Mouse (Mus musculus): ENCODE measurements around the gene Rfx2. TPM values are rescaled to one million over a fixed set of nuclear protein-coding genes. Genes with fewer than 3 reads are reported as not detected.
A peak's percentile ranks its signal among the peaks of the same experiment; 100 is the strongest.

Rfx2 gene
- polyA plus RNA-seq, 1 experiment from 2014 or later: 13.6 TPM

DNA sequence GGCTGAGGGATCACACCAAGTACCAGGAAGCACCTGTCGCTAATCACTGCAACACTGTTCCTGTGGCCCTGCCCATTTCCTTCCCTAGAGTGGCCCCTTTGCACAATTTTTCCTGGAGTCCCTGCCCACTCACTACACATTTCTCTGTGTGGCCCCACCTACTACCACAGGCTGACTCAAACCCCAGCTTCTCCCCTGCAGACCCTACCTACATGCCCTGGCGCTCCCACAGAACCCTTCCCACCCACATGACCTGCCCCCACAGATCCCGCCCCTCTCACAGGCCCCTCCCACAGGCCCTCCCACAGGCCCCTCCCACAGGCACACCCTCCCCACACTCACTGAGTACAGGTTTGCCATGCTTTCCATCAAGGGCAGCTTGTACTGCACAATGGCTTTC lies 30.4 kb upstream of the Rfx2 start:
- Histone ChIP-seq H3K36me3 (no peaks in the 10 kb centered on the region), H3K27ac (no peak overlapping the region), H3K9ac (no peak overlapping the region), H3K4me2 (no peak overlapping the region), H3K9me3 (replicated peaks) (no peaks in the 10 kb centered on the region), H3K4me1 (peaks cover 7% of the 10 kb centered on the region), H3K27me3 (replicated peaks) (0 out of 2 replicates have a peak, but pooled peaks cover 3% of the 10 kb centered on the region), H3K4me3 (no peak overlapping the region)
- 9% methylated on average over 3 of the region's 3 CpGs for WGBS (ENCODE audit: insufficient replicate concordance)
- ATAC-seq: peak; percentile 71

DNA sequence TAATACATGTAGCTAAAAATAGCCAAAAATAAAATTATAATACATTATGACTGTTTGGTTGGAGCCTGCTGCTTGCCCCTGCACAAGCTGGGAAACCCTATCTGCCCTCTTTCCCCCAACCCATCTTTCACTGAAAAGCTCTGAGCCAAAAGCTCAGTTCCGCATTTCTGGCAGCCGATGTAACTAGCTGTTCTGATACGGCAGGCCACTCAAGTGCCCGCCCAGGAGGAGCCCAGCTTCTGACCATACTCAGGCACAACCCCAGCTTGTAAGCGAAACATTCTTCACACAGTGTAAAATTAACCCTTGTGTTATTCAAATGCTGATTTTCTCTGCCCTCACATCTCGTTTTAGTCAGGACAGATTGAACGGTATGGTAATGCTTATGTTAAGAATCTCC lies 28.1 kb upstream of the Rfx2 start:
- no peak overlapping the region for H3K27ac ChIP-seq
- H3K4me3 ChIP-seq: no peak overlapping the region
- H3K9ac ChIP-seq: no peak overlapping the region
- ATAC-seq: no peak
- peaks cover under 1% of the 10 kb centered on the region; the same call in 1 of the 2 replicates for H3K27me3 ChIP-seq (replicated peaks)
- no peaks in the 10 kb centered on the region for H3K9me3 ChIP-seq (replicated peaks)
- no peak overlapping the region for H3K4me2 ChIP-seq
- WGBS (ENCODE audit: insufficient replicate concordance): 46% methylated on average over 7 of the region's 7 CpGs
- H3K4me1 ChIP-seq: peaks cover 12% of the 10 kb centered on the region
- no peaks in the 10 kb centered on the region for H3K36me3 ChIP-seq

DNA sequence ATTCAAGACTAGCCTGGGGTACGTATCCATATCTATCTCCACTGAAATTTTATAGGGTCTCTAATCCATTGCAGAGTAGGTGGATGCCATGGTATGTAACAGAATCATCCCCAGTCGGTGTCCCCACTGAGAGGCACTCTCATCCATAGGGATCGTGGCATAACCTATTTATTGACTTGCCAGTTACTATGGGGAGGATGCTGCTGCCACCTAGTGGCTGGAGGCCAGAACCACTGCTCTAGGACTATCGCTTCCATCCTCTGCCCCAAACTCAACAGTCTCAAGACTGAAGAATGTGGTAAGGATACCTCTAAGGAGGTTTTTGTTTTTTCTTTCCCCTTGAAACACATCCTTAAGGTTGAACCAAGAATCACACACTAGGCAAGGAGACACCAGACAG lies 27.4 kb upstream of the Rfx2 start:
- H3K27ac ChIP-seq: no peak overlapping the region
- peaks cover 5% of the 10 kb centered on the region; the same call in 1 of the 2 replicates for H3K27me3 ChIP-seq (replicated peaks)
- H3K4me2 ChIP-seq: no peak overlapping the region
- H3K4me1 ChIP-seq: peaks cover 12% of the 10 kb centered on the region
- H3K9ac ChIP-seq: no peak overlapping the region
- H3K36me3 ChIP-seq: no peaks in the 10 kb centered on the region
- no peak for ATAC-seq
- H3K9me3 ChIP-seq (replicated peaks): no peaks in the 10 kb centered on the region
- WGBS (ENCODE audit: insufficient replicate concordance): 46% methylated on average over 4 of the region's 4 CpGs
- no peak overlapping the region for H3K4me3 ChIP-seq

DNA sequence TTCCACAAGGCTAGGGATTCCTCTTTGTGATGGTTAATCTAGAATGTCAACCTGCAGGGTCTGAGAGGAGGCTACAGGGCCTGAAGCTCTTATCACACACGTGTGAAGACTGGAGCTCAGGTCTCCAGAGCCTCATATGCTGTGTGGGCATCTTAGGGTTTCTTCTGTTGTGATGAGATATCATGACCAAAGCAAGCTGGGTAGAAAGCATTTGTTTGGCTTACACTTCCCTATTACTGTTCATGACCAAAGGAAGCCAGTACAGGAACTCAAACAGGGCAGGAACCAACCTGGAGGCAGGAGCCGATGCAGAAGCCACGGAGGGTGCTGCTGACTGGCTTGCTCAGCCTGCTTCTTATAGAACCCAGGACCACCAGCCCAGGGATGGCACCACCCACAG lies 24.6 kb upstream of the Rfx2 start:
- H3K4me3 ChIP-seq: no peak overlapping the region
- H3K27ac ChIP-seq: no peak overlapping the region
- H3K9ac ChIP-seq: no peak overlapping the region
- peaks cover 5% of the 10 kb centered on the region for H3K27me3 ChIP-seq (replicated peaks)
- WGBS (ENCODE audit: insufficient replicate concordance): 25% methylated on average over 3 of the region's 3 CpGs
- no peaks in the 10 kb centered on the region for H3K9me3 ChIP-seq (replicated peaks)
- ATAC-seq: no peak
- H3K36me3 ChIP-seq: no peaks in the 10 kb centered on the region
- no peak overlapping the region for H3K4me2 ChIP-seq
- 0 out of 2 replicates have a peak, but pooled peaks cover 5% of the 10 kb centered on the region for H3K4me1 ChIP-seq

DNA sequence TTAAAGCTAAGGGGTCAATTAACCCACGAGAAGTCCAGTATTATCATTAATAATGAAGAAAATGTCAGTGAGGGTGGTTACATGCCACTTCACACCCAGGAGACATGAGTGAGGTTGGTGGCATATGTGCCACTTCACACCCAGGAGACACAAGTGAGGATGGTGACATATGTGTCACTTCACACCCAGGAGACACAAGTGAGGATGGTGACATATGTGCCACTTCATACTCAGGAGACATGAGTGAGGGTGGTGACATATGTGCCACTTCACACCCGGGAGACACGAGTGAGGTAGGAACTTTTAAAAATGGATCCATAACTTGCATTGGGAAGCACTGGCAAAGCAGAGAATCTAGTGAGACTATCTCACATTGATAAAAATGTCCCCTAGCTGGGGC lies 20.4 kb upstream of the Rfx2 start:
- ATAC-seq: no peak
- 0 out of 2 replicates have a peak, but pooled peaks cover 5% of the 10 kb centered on the region for H3K4me1 ChIP-seq
- peaks cover 37% of the 10 kb centered on the region for H3K27me3 ChIP-seq (replicated peaks)
- no peak overlapping the region for H3K4me2 ChIP-seq
- no peak overlapping the region for H3K4me3 ChIP-seq
- H3K9me3 ChIP-seq (replicated peaks): no peaks in the 10 kb centered on the region
- H3K9ac ChIP-seq: no peak overlapping the region
- H3K36me3 ChIP-seq: no peaks in the 10 kb centered on the region
- no peak overlapping the region for H3K27ac ChIP-seq
- 59% methylated on average over 3 of the region's 3 CpGs for WGBS (ENCODE audit: insufficient replicate concordance)

GRCm38 (mm10) chr17:56849710-56850109 lies 18.9 kb upstream of the Rfx2 start:
- H3K36me3 ChIP-seq: no peaks in the 10 kb centered on the region
- H3K4me1 ChIP-seq: no peaks in the 10 kb centered on the region
- no peak overlapping the region for H3K4me2 ChIP-seq
- H3K4me3 ChIP-seq: no peak overlapping the region
- no peak for ATAC-seq
- peaks cover 41% of the 10 kb centered on the region for H3K27me3 ChIP-seq (replicated peaks)
- no peak overlapping the region for H3K9ac ChIP-seq
- H3K9me3 ChIP-seq (replicated peaks): no peaks in the 10 kb centered on the region
- no peak overlapping the region for H3K27ac ChIP-seq
- WGBS (ENCODE audit: insufficient replicate concordance): 70% methylated on average over 13 of the region's 13 CpGs

- no peaks in the 10 kb centered on the region for H3K9me3 ChIP-seq (replicated peaks)
- ATAC-seq: no peak
- H3K27ac ChIP-seq: no peak overlapping the region
- no peak overlapping the region for H3K9ac ChIP-seq
- no peak overlapping the region for H3K4me2 ChIP-seq
- H3K4me1 ChIP-seq: no peaks in the 10 kb centered on the region
- 61% methylated on average over 5 of the region's 5 CpGs for WGBS (ENCODE audit: insufficient replicate concordance)
- H3K4me3 ChIP-seq: no peak overlapping the region
- H3K27me3 ChIP-seq (replicated peaks): peaks cover 42% of the 10 kb centered on the region
- H3K36me3 ChIP-seq: no peaks in the 10 kb centered on the region
Measured at GRCm38 (mm10) chr17:56848785-56849184, 18.0 kb upstream of the Rfx2 start.

DNA sequence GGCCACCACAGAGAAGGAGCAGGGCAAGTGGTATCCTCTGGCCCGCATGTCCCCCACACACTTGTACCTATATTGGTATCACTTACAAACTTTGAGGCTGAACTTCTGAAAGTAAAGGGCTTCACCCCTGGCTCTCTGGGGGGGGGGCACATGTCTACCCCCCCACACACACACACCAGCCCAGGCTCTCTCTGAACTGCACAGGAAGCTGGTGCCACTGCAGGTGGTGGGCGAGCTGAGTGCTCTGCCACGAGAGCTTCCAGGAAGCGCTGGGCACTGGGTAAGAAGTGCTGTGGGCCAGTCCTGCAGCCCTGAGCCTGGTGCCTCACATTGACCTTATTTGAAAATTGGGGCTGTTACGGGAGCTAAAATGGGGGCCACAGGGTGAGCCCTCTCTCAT lies 12.9 kb upstream of the Rfx2 start:
- Histone ChIP-seq H3K36me3 (no peaks in the 10 kb centered on the region), H3K4me2 (no peak overlapping the region), H3K9me3 (replicated peaks) (no peaks in the 10 kb centered on the region), H3K27me3 (replicated peaks) (peaks cover 37% of the 10 kb centered on the region; the same call in 1 of the 2 replicates), H3K4me3 (no peak overlapping the region), H3K4me1 (no peaks in the 10 kb centered on the region), H3K27ac (no peak overlapping the region), H3K9ac (no peak overlapping the region)
- no peak for ATAC-seq
- 68% methylated on average over 5 of the region's 5 CpGs for WGBS (ENCODE audit: insufficient replicate concordance)

DNA sequence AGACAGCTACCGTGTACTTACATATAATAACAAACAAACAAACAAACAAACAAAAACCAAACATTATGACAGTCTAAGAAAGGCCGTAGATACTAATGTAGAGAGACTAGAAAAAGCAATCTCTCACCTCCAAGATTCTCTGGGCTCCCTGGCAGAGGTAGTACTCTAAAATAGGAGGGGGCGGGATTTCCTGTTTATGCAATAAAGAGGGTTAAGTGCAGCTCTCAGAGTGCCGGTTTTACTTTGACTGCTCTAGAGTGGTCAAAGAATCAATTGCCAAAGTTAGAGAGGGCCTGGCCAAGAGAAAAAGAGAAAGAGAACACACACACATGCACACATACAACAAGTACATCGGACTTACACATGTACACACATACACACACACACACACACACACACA lies 11.4 kb upstream of the Rfx2 start:
- Histone ChIP-seq H3K9me3 (replicated peaks) (no peaks in the 10 kb centered on the region), H3K4me1 (no peaks in the 10 kb centered on the region), H3K4me3 (no peak overlapping the region), H3K27me3 (replicated peaks) (peaks cover 36% of the 10 kb centered on the region), H3K27ac (no peak overlapping the region), H3K4me2 (no peak overlapping the region), H3K9ac (no peak overlapping the region), H3K36me3 (no peaks in the 10 kb centered on the region)
- 58% methylated on average over 5 of the region's 5 CpGs for WGBS (ENCODE audit: insufficient replicate concordance)
- ATAC-seq: no peak

DNA sequence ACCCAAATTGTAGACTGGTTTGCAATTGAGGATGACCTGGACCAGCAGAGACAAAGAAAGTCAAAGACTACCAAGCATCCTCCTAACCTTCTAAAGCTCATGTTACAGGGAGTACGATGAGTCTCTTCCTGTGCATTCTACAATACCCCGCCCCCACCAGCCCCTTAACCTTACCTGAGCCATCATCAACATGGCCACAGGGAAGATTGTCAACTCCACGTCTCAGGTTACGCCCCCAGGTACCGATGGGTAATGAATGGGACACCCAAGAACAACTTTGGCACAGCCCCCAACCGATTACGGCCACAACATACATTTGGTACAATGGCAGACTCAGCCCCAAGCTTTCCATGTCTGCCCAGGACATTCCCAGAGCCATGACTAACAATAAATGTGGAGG lies 9.7 kb upstream of the Rfx2 start:
- Histone ChIP-seq H3K4me1 (peaks cover 13% of the 10 kb centered on the region), H3K27me3 (replicated peaks) (peaks cover 42% of the 10 kb centered on the region), H3K4me2 (no peak overlapping the region), H3K27ac (no peak overlapping the region), H3K4me3 (no peak overlapping the region), H3K9ac (no peak overlapping the region), H3K9me3 (replicated peaks) (no peaks in the 10 kb centered on the region), H3K36me3 (no peaks in the 10 kb centered on the region)
- ATAC-seq: no peak
- 77% methylated on average over 7 of the region's 7 CpGs for WGBS (ENCODE audit: insufficient replicate concordance)

DNA sequence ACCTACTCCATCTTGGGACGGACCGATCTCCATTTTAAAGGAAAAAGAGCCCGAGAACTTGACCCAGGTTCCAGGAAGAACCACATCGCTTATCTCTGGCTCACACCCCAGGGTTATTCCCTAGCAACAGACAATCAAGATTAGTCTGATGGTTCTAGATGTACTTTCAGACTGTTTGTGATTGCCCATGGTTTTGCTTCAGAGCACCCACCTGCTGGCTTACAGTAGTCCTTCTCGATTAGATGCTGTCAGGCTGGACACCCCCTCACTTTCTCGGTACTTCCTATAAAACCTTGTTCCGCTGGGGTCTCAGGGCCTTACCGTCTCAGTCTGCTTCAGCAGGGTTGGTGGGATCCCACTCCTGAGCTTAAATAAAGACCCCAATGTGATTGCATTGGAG lies 5.5 kb upstream of the Rfx2 start:
- H3K27me3 ChIP-seq (replicated peaks): peaks cover 52% of the 10 kb centered on the region
- H3K27ac ChIP-seq: no peak overlapping the region
- no peak overlapping the region for H3K4me2 ChIP-seq
- H3K36me3 ChIP-seq: no peaks in the 10 kb centered on the region
- 59% methylated on average over 8 of the region's 8 CpGs for WGBS (ENCODE audit: insufficient replicate concordance)
- no peaks in the 10 kb centered on the region for H3K9me3 ChIP-seq (replicated peaks)
- ATAC-seq: no peak
- no peak overlapping the region for H3K4me3 ChIP-seq
- H3K9ac ChIP-seq: no peak overlapping the region
- peaks cover 27% of the 10 kb centered on the region for H3K4me1 ChIP-seq

DNA sequence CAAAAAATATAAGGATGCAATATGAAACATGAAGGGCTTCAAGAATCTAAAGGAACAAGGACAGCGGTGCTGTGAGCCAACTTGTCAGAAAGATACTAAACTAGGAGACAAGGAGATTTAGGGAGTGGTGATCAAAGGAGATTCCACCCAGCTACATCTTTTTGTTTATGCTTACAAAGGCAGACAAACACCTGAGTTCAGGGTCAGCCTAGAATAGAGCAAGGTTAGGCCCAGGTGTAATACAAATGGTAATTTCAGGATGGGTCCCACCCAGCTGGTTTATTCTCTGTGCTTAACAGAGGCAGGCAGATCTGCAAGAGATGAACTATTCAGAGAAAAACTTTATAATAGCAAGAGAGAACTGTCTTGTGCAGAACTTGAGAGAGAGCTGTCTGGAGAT lies 2.6 kb upstream of the Rfx2 start:
- Histone ChIP-seq H3K9me3 (replicated peaks) (no peaks in the 10 kb centered on the region), H3K4me3 (no peak overlapping the region), H3K27ac (no peak overlapping the region), H3K27me3 (replicated peaks) (peaks cover 55% of the 10 kb centered on the region), H3K4me2 (no peak overlapping the region), H3K4me1 (peaks cover 49% of the 10 kb centered on the region), H3K9ac (no peak overlapping the region), H3K36me3 (no peaks in the 10 kb centered on the region)
- WGBS (ENCODE audit: insufficient replicate concordance): 77% methylated on average over 1 of the region's 1 CpGs
- no peak for ATAC-seq

DNA sequence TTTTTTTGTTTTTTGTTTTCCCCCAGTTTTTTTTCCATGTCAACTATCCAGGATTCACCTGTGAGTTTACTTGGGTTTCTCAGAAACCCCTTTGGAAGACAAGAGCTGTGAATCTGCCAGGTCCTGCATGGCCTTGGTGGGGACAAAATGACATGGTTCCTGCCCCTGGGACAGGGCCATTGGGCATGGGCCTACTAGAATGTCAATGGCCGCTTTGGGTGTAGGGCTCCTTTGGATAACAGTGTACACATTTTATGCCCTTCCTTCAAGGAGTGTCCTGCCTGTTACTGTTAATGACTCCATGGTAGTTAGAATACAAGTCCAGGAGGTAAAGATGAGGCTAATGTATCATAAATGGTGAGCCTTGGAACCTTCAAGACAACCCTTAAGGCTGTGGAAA lies 2.1 kb upstream of the Rfx2 start:
- Histone ChIP-seq H3K4me3 (no peak overlapping the region), H3K36me3 (no peaks in the 10 kb centered on the region), H3K27me3 (replicated peaks) (peaks cover 50% of the 10 kb centered on the region), H3K4me1 (peaks cover 54% of the 10 kb centered on the region), H3K9me3 (replicated peaks) (no peaks in the 10 kb centered on the region), H3K27ac (no peak overlapping the region), H3K9ac (no peak overlapping the region), H3K4me2 (no peak overlapping the region)
- no peak for ATAC-seq
- WGBS (ENCODE audit: insufficient replicate concordance): 75% methylated on average over 1 of the region's 1 CpGs
